Mouse (Mus musculus) liver, embryonic 14.5 days (tissue): ENCODE measurements around the gene Serpina5.

Experiments
- CTCF ChIP-seq: IDR thresholded peaks from 2 replicates; pipeline ENCODE4 v1.5.1; 2016; ENCODE audit warnings: antibody characterized with exemption, low read depth, control low read depth
- EP300 ChIP-seq: IDR thresholded peaks from 2 replicates; pipeline ENCODE4 v1.6.1; 2016; ENCODE audit warnings: antibody characterized with exemption, low read depth

DNA sequence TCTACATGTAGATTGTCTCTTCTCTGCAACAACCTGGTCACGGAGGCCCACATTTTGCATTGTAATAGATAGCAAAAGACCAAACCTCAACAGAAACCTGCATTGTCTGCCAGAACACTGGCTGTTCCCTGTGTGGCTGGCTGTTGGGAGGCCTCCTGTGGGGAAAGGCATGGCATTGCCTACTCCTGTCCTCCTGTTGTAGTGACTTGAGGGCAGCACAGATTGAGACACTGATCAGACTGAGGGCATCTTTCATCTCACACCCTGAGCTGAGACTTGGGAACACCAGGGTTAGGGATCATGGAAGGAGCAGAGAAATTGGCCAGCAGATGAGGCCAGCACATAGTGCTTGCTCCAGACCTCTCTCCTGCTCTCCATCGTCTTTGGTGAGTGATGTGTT, 37.3 kb downstream of the Serpina5 start:
- TF ChIP-seq CTCF (no peak), EP300 (no peak)
